Mouse (Mus musculus) Muller cell, postnatal 12 days (primary cell): ENCODE measurements around the gene Rbpms2.
A peak's percentile ranks its signal among the peaks of the same experiment; 100 is the strongest.

ENCODE experiments used
- DNase-seq: peaks from one replicate; pipeline ENCODE4 v3.0.0-alpha.2; 2015; ENCODE audit errors: inconsistent ontology term

Rbpms2 gene

DNA sequence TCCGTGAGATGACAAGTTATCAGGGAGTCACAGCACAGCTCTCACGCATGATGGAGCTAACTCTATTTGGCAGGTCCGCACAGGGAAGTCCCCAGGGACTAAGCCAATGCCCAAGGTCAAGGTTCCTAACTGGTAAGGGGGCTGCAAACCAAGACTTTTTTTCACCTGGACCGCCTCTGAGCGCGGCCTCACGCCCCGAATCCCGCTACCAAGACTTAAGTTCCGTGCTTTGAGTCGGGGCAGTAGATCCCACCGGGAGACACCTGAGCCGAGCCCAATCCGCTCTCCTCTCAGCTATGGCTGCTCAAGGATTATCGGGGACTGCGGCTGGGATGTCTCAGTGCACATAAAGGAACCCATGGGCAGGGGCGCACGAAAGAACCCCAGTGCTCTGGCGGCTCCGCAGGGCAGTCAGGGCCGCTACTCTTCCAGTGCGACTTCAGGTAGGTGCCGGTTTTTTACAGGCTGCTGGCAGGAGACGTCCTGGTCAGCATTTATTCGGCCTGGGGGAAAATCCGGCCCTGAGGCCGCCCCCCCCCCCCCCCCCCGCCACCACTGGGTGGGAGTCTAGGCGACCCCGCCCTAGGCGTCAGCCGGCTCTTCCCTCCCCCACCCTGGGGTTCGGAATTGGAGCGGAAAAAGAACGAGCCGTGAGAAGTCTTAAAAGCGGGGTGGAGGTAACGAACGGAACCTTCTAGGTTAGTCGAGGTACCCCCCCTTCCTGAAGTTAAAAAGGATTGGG lies at the start of gene Rbpms2:
Gene Rbpms2 (plus strand): TSS at position 624 of the 742 bp plus-strand sequence.
- DNase-seq, result peak; percentile 11

GRCm38 (mm10) chr9:65579781-65580371 lies 49.6 kb upstream of the Rbpms2 start, which contains the start of gene Plekho2:
Gene Plekho2, minus strand, starts transcription at chr9:65580040.
- peak; percentile 99 for DNase-seq

DNA sequence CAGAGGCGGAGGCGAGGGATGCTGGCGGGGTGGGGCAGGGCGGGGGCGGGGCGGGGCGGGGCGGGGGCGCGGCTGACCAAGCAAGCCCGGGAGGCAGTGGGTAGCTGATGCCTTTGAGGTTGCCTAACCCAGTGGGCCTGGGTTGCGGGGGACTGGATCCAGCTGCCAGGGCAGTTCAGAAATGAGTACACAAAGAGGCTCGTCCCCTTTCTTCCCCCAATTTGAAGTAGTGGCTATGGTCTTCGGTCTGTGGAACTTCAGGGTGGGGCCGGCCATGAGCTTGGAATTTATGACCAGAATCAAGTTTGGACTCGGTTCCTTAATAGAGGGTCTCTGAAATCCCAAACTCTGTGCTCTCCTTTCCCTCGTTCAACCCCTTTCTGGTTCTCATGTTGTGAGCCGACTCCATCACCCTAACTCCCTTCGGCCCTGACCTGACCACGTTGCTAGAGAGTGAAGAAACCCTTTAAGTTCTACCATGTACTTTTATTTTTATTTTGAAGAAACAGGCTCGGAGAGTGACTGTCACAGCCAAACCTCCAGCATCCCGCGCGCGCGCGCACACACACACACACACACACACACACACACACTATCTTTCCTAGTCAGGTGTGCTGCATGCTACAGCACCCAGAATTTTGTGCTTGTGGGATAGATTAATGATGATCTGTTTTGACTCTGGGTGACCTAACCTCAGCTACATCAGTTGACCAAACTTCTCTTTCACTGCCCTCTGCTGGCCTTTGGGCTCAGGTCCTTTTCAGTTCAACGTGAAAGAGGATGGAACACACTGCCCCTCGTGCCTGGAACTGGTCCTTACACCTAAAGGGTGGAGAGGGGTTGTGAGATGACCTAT lies 48.8 kb upstream of the Rbpms2 start:
- peak; percentile 90 for DNase-seq

DNA sequence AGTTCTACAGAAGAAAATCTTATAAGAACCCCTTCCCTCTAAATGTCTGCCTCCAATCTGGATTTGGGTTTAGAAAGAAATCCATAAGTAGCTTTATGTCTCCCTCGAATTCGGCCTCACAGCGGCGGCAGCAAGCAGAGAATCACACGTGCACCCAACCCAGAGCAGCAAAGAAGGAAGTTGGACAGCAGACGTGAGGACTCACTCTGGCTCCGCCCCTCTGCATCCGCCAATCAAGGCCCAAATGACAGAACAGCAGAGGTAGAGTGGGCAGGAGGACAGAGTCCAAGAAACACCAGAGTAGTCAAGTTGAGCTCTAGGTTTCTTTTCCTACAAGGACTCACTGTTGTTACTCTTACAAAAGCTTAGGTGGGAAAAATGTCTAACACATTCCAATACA lies 46.4 kb upstream of the Rbpms2 start:
- no peak for DNase-seq

DNA sequence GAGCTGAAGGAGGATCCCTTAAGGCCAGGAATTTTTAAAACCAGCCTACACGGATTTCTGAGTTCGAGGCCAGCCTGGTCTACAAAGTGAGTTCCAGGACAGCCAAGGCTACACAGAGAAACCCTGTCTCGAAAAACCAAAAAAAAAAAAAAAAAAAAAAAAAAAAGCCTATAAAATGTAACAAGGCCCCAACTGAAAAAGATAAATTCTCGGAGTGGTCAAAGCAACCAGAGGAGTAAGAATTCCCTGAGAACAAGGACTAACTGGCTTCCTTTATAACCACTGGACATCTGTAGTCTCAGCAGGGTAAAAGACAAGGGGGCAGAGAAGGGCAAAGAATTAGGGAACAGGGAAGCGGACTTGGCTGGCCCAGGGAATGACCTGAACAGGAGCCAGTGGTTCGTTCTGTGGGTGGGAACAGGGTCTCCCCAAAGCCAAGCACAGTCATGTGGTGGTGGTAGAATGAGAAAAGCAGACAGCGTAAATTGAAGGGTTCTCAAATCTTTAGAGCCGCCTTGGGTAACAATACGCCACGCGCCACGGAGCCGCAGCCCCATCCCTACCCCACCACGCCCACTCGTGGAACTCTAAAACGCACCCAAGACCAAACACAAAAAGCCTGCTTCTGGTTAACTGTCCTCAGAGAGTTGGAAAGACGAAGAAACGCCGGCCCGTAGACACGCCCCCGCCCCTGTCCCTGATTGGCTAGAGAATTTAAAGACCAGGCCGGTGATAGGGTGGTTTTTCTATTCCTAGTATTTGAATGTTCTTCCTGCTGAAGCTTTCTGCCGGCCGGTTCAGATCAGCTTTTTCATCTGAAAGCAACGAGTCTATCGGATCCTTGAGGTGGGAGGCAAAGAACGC lies 42.8 kb upstream of the Rbpms2 start, which contains the start of gene Pif1:
Gene Pif1 (plus strand): TSS at position 755 of the 864 bp plus-strand sequence.
- DNase-seq, result peak; percentile 93

- DNase-seq, result no peak
Observed at GRCm38 (mm10) chr9:65587270-65587572, 42.2 kb upstream of the Rbpms2 start.

DNA sequence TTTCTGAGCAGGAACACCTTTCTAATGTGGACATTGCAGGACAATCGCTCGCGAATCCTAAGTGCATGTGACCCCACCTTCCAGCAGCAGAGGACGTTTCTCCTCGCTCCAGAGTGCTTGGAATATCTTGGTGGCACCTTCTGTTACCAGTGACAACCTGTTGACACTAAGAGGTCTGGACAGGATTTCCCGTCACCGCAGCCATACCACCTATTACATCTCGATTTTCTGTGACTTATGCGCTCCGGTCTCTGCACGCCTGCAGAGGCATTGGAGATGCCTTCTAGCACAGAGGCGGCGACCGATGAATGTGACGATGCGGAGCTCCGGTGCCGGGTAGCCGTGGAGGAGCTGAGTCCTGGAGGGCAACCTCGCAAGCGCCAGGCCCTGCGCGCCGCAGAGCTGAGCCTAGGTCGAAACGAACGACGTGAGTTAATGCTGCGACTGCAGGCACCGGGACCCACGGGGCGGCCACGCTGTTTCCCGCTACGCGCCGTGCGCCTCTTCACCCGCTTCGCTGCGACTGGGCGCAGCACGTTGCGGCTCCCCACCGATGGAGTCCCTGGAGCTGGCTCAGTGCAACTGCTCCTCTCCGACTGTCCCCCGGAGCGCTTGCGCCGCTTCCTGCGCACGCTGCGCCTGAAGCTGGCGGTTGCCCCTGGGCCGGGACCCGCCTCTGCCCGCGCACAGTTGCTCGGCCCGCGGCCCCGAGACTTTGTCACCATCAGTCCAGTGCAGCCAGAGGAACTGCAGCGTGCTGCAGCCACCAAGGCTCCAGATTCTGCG lies 41.7 kb upstream of the Rbpms2 start:
- peak; percentile 51 for DNase-seq

GRCm38 (mm10) chr9:65589091-65589490 lies 40.4 kb upstream of the Rbpms2 start:
- no peak for DNase-seq

GRCm38 (mm10) chr9:65592721-65593120 lies 36.7 kb upstream of the Rbpms2 start:
- DNase-seq, result no peak

GRCm38 (mm10) chr9:65593596-65593995 lies 35.9 kb upstream of the Rbpms2 start:
- no peak for DNase-seq

DNA sequence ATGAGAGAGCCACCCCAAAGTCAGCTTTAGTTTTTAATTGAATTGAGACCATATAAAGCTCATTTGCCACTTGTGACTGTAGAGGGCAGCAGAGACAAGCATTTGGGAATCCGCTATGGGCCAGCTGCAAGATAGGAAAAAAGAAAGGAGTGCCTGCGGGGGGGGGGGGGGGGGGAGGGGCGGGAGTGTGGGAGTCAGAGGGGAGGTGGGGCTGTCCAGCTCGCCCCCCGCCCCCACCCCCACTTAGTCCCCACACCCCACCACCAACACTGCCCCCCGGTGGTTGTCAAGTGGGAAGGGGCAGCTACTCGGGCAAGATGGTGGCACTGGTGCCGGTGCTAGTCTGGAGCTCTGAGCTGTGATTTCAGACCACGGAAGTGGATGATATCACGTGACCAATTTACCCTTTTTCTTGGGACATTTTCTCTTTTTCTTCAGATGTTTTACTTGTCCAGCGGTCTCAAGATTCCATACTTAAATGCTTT lies 30.6 kb upstream of the Rbpms2 start:
- DNase-seq, result no peak

- DNase-seq, result no peak
Observed at GRCm38 (mm10) chr9:65600951-65601350, 28.5 kb upstream of the Rbpms2 start.

DNA sequence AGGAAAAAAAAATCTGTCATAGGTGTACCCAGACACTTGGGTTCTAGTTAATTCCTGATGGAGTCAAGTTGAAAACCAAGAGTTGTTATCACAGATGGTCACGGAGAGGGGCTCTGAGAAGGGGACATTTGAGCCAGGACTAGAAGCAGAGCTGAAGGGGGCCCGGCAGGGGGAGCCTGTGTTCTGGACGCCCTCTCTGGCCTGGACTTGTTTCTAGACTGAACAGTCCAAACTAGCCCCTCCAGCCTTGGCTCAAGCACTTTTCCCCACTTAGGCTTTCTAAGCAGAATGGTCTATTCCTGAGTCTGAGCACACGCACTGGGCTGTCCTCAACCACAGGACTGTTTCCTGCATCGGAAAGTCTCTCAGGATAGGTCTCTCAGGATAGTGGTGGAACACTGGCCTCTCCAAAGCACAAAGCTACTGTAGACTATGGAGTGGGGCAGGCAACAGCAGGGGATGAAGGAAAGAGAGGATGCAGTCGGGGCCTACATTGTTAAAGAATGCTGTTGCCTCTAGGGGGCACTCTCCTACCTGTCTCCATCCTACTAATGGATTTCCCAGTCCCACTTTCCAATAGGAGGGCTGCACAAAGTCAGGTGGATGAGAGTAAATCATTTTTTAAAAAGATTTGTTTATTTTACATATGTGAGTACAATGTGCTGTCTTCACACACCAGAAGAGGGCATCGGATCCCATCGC lies 25.9 kb upstream of the Rbpms2 start:
- no peak for DNase-seq

DNA sequence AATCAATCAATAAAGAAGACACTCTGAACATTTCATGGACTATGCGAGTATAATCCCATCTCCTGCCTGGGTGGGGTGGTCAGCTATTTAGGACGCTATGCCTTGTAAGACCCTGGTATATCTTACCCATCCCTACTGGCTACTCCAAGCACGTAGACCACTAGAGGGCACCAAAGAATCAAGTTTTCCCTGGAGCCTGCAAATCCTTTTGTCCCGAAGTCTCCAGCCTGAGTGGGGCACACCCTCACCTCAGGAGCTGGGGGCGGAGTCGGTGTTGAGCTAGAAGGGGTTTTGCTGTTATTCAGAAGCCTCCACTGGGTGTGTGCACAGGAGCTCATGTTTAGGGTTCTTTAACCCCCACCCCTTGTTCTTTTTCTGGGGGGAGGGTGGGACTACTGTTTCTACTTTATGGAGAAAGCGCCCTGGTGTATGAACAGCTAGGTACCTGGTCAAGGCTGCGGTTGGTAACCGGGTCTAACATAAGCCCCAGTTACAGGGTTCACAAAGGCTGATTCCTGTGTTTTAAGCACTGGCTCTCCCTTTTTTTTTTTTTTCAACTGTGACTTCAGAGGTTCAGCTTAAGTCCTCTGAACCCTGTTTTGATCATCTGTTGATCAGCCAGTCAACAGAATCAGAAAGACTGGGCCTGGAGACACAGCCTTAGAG lies 23.8 kb upstream of the Rbpms2 start:
- DNase-seq, result peak; percentile 73

DNA sequence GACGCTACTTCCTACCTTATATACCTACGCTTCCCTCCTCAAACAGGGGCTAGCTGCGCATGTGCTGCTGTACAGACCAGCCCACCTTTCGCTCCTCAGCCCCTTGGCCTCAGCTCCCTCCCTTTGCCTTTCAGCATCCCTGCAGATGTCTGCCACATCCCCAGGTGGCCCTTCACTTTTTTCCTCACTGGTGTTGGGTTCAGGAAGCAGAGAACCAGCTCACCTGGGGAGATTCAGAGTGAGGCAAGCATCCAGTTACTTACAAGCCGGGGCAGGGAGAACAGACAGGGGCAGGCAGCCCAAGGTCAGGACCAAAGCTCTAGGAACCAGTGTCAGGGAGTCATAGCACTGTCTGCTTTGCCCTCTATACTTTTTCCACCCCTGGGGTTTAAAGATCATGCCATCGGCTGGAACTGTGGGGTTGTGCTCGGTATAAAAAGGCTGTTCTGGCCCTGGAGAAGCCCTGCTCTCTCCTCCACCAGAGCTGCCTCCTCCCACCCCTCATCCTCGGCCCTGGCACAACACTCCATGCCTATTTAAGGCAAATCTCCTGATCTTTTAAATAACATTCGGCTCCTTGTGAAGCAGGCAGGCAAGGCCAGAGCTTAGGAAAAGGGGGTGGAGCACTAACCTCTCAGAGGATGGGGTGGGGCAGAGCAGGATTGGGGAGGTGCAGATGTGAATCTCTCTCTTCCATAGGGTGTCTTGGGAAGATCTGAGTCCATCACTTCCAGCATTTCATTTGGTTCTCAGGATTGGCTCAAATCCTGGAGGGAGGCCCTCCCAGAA lies 22.9 kb upstream of the Rbpms2 start:
- no peak for DNase-seq

DNA sequence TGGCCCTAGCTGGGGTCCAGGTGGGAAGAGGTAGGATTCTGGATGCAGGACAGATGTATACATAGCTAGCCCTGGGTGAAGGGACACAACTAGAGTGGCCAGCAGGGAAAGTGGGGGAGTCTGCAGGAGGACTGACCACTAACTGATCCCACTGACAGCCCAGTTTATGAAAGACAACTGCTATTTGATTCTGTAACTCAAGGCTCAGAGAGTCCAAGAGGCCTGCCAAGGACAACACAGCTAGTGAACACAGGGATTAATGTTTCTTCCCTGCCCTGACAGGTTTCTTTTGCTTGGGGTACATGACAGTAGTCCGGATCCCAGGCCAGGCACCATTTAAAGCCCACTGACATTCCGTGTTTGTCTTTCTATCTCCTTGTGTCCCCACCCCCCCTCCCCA lies 22.3 kb upstream of the Rbpms2 start:
- DNase-seq, result no peak

- no peak for DNase-seq
Observed at GRCm38 (mm10) chr9:65611969-65612486, 17.4 kb upstream of the Rbpms2 start.

DNA sequence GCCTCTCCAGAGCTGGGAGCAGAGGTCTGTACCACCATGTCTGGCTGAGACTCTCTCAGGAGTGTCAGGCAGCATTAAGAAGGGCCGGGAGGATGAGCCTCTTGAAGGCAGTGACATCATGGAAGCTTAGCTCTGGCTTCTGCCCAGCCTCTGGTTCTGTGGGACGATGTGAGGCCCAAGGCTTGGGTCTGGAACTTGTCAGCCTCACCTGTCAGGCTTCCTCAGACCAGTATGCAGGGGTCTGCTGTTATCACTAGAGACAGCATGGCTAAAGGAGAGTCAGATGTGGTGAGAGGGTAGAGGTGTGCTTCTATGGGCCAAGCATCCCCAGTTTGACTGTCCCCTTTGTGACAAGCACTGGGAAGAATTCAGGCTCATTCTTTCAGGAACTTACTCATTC lies 16.4 kb upstream of the Rbpms2 start:
- DNase-seq, result no peak
